Mouse (Mus musculus) olfactory bulb, adult 2 months (tissue): ENCODE results near the gene Ccdc146.

Experiments used
- CTCF ChIP-seq: fragments of 200-500 bp; IDR thresholded peaks from 2 replicates; pipeline ENCODE4 v1.5.1; 2012; ENCODE audit warnings: low read depth, mild to moderate bottlenecking, low read length, moderate library complexity; ENCODE audit not compliant: insufficient read depth
- POLR2A ChIP-seq: fragments of 200-500 bp; IDR thresholded peaks from 2 replicates; pipeline ENCODE4 v1.6.1; 2012; ENCODE audit warnings: mild to moderate bottlenecking, low read depth, low read length, moderate library complexity; ENCODE audit not compliant: insufficient read depth

- no peak for TF ChIP-seq CTCF
- TF ChIP-seq POLR2A = no peak
Measured at GRCm38 (mm10) chr5:21248834-21249233, 175.6 kb downstream of the Ccdc146 start.
